Mouse (Mus musculus) activated CD4-positive, CD25-positive, alpha-beta regulatory T cell, adult 4 months (primary cell): ENCODE measurements at regions not wholly inside any gene's neighbourhood (a gene's known extent, or its start where the extent isn't known, plus 50 kb on each side); places are given as distances from the start of the nearest gene placed in this dataset.

Source experiments
- ATAC-seq: one replicate; pipeline ENCODE4 v1.8.0; 2017

- no peak for ATAC-seq
These were observed 149.0 kb upstream of the Jarid2 start for GRCm38 (mm10) chr13:44580156-44580736.

- ATAC-seq, result no peak
These were observed 148.5 kb upstream of the Jarid2 start for GRCm38 (mm10) chr13:44580767-44581166.

- ATAC-seq, result no peak
These were observed 147.1 kb upstream of the Jarid2 start for GRCm38 (mm10) chr13:44581947-44582766.

GRCm38 (mm10) chr13:44582767-44583085, 146.5 kb upstream of the Jarid2 start:
- no peak for ATAC-seq

GRCm38 (mm10) chr13:44583614-44584013, 145.7 kb upstream of the Jarid2 start:
- no peak for ATAC-seq

GRCm38 (mm10) chr13:44584151-44584550, 145.1 kb upstream of the Jarid2 start:
- ATAC-seq, result no peak

GRCm38 (mm10) chr13:44584551-44584950, 144.7 kb upstream of the Jarid2 start:
- ATAC-seq, result no peak

GRCm38 (mm10) chr13:44587846-44588245, 141.4 kb upstream of the Jarid2 start:
- ATAC-seq, result peak; percentile 65

GRCm38 (mm10) chr13:44594645-44595044, 134.6 kb upstream of the Jarid2 start:
- ATAC-seq, result no peak

- ATAC-seq, result no peak
These were observed 131.6 kb upstream of the Jarid2 start for GRCm38 (mm10) chr13:44597666-44598065.

GRCm38 (mm10) chr13:44601024-44601423, 128.2 kb upstream of the Jarid2 start:
- no peak for ATAC-seq

- no peak for ATAC-seq
These were observed 126.6 kb upstream of the Jarid2 start for GRCm38 (mm10) chr13:44602658-44603057.

- ATAC-seq, result no peak
These were observed 121.7 kb upstream of the Jarid2 start for GRCm38 (mm10) chr13:44607316-44608285.

- ATAC-seq, result no peak
These were observed 121.0 kb upstream of the Jarid2 start for GRCm38 (mm10) chr13:44608286-44608675.

- no peak for ATAC-seq
These were observed 120.5 kb upstream of the Jarid2 start for GRCm38 (mm10) chr13:44608681-44609335.

- ATAC-seq, result no peak
These were observed 119.7 kb upstream of the Jarid2 start for GRCm38 (mm10) chr13:44609606-44610005.

GRCm38 (mm10) chr13:44615696-44616095, 113.6 kb upstream of the Jarid2 start:
- no peak for ATAC-seq

- no peak for ATAC-seq
These were observed 110.9 kb upstream of the Jarid2 start for GRCm38 (mm10) chr13:44618368-44618767.

GRCm38 (mm10) chr13:44622661-44623355, 106.5 kb upstream of the Jarid2 start:
- no peak for ATAC-seq

- ATAC-seq, result no peak
These were observed 104.6 kb upstream of the Jarid2 start for GRCm38 (mm10) chr13:44624716-44625115.

GRCm38 (mm10) chr13:44625792-44626191, 103.5 kb upstream of the Jarid2 start:
- no peak for ATAC-seq

GRCm38 (mm10) chr13:44626806-44627205, 102.5 kb upstream of the Jarid2 start:
- no peak for ATAC-seq
